Mouse (Mus musculus): ENCODE results near the gene Gen1.

The Gen1 gene

GRCm38 (mm10) chr12:11222566-11222965, 43.0 kb downstream of the Gen1 start:
- no peak for DNase-seq

GRCm38 (mm10) chr12:11221524-11222330, 43.9 kb downstream of the Gen1 start:
- DNase-seq, result no peak

- no peak for DNase-seq
Observed at GRCm38 (mm10) chr12:11217726-11218250, 47.8 kb downstream of the Gen1 start.

- DNase-seq, result no peak
Observed at GRCm38 (mm10) chr12:11216454-11216853, 49.1 kb downstream of the Gen1 start.

GRCm38 (mm10) chr12:11215555-11215954, 50.0 kb downstream of the Gen1 start:
- DNase-seq, result no peak

- no peak for DNase-seq
Observed at GRCm38 (mm10) chr12:11214776-11215175, 50.8 kb downstream of the Gen1 start.

GRCm38 (mm10) chr12:11212881-11213280, 52.7 kb downstream of the Gen1 start:
- DNase-seq, result no peak

GRCm38 (mm10) chr12:11210361-11210760, 55.2 kb downstream of the Gen1 start:
- DNase-seq, result no peak

- no peak for DNase-seq
Observed at GRCm38 (mm10) chr12:11209636-11210035, 56.0 kb downstream of the Gen1 start.

- no peak for DNase-seq
Observed at GRCm38 (mm10) chr12:11208872-11209271, 56.7 kb downstream of the Gen1 start, which contains the start of gene Msgn1. TSS of gene Msgn1 (minus strand) at chr12:11208972.

GRCm38 (mm10) chr12:11206321-11206720, 59.3 kb downstream of the Gen1 start:
- DNase-seq, result no peak

- DNase-seq, result peak; percentile 73 to 77
Observed at GRCm38 (mm10) chr12:11203694-11204665, 61.6 kb downstream of the Gen1 start.

- DNase-seq, result no peak
Observed at GRCm38 (mm10) chr12:11202476-11202875, 63.1 kb downstream of the Gen1 start.

- no peak for DNase-seq
Observed at GRCm38 (mm10) chr12:11200711-11201110, 64.9 kb downstream of the Gen1 start.

GRCm38 (mm10) chr12:11198551-11198950, 67.0 kb downstream of the Gen1 start:
- DNase-seq, result no peak

GRCm38 (mm10) chr12:11198026-11198425, 67.6 kb downstream of the Gen1 start:
- DNase-seq, result no peak

- no peak for DNase-seq
Observed at GRCm38 (mm10) chr12:11196830-11197229, 68.8 kb downstream of the Gen1 start.

- DNase-seq, result peak; percentile 79 to 83
Observed at GRCm38 (mm10) chr12:11196142-11196597, 69.4 kb downstream of the Gen1 start.

- no peak for DNase-seq
Observed at GRCm38 (mm10) chr12:11195031-11195430, 70.6 kb downstream of the Gen1 start.
